Mouse (Mus musculus) heart, adult 2 months (tissue): ENCODE measurements at regions not wholly inside any gene's neighbourhood (a gene's known extent, or its start where the extent isn't known, plus 50 kb on each side); places are given as distances from the start of the nearest gene placed in this dataset.

Experiments used
- DNase-seq, 2 experiments: peaks; one replicate each; pipeline ENCODE4 v3.0.0; 2021
- H3K27ac ChIP-seq: fragments of 200-600 bp; 2 replicates; pipeline ENCODE4 v1.8.1; 2022
- H3K27me3 ChIP-seq: fragments of 200-500 bp; 2 replicates; pipeline ENCODE4 v1.6.1; 2012; ENCODE audit warnings: mild to moderate bottlenecking, low read length, inconsistent platforms, mixed read lengths; ENCODE audit not compliant: control insufficient read depth, insufficient read depth
- H3K36me3 ChIP-seq: fragments of 200-500 bp; 2 replicates; pipeline ENCODE4 v1.6.1; 2012; ENCODE audit warnings: low read length, inconsistent platforms; ENCODE audit not compliant: control insufficient read depth, insufficient read depth
- H3K4me1 ChIP-seq: fragments of 200-500 bp; 2 replicates; pipeline ENCODE4 v1.6.1; 2011; ENCODE audit warnings: low read length; ENCODE audit not compliant: control insufficient read depth, insufficient read depth
- H3K4me3 ChIP-seq: fragments of 200-600 bp; 2 replicates; pipeline ENCODE4 v1.8.1; 2022
- H3K79me2 ChIP-seq: fragments of 200-500 bp; replicated peaks from 2 replicates; pipeline ENCODE4 v1.6.1; 2012; ENCODE audit warnings: mild to moderate bottlenecking, inconsistent platforms, low read length, moderate library complexity, mixed read lengths; ENCODE audit not compliant: control insufficient read depth, insufficient read depth
- H3K9ac ChIP-seq: fragments of 200-500 bp; 2 replicates; pipeline ENCODE4 v1.6.1; 2012; ENCODE audit warnings: low read depth, mild to moderate bottlenecking, control low read depth, inconsistent platforms, low read length, mixed read lengths
- CTCF ChIP-seq: fragments of 200-600 bp; IDR thresholded peaks from 2 replicates; pipeline ENCODE4 v1.8.1; 2022; ENCODE audit warnings: antibody characterized with exemption, mild to moderate bottlenecking, moderate library complexity
- EP300 ChIP-seq: fragments of 200-500 bp; IDR thresholded peaks from 2 replicates; pipeline ENCODE4 v1.6.1; 2011; ENCODE audit warnings: low read depth, low read length, control low read depth; ENCODE audit not compliant: insufficient read depth
- POLR2A ChIP-seq: fragments of 200-500 bp; IDR thresholded peaks from 2 replicates; pipeline ENCODE4 v1.6.1; 2011; ENCODE audit warnings: mild to moderate bottlenecking, low read depth, low read length, control low read depth; ENCODE audit not compliant: insufficient read depth
- WGBS: fragments of 180-500 bp; shearing (Covaris S2); methylation state at CpG from one replicate; pipeline ENCODE4 v1.1.7; 2018; 5-methylcytosine and 5-hydroxymethylcytosine counted together
- intact Hi-C: fragments of 180-260 bp; cut with DNase I; formaldehyde crosslinking; loops from one replicate; pipeline ENCODE4 v1.15.1; 2025

GRCm38 (mm10) chr6:84353425-84354220 lies 240.1 kb downstream of the Cyp26b1 start:
- Histone ChIP-seq H3K27ac (no peak overlapping the region), H3K9ac (no peak overlapping the region), H3K36me3 (no peaks in the 10 kb centered on the region), H3K27me3 (no peaks in the 10 kb centered on the region), H3K4me1 (no peaks in the 10 kb centered on the region), H3K79me2 (no peaks in the 10 kb centered on the region), H3K4me3 (no peak overlapping the region)
- 79% methylated on average over 6 of the region's 6 CpGs for WGBS
- intact Hi-C loops = no loop called here
- peak in 1 of 2 experiments; percentile 27 for DNase-seq
- TF ChIP-seq EP300 (no peak), POLR2A (no peak), CTCF (no peak)

GRCm38 (mm10) chr6:84344936-84345335 lies 248.8 kb downstream of the Cyp26b1 start:
- Histone ChIP-seq H3K27ac (no peak overlapping the region), H3K4me1 (no peaks in the 10 kb centered on the region), H3K27me3 (no peaks in the 10 kb centered on the region), H3K36me3 (no peaks in the 10 kb centered on the region), H3K9ac (no peak overlapping the region), H3K79me2 (no peaks in the 10 kb centered on the region), H3K4me3 (no peak overlapping the region)
- DNase-seq = no peak
- no peak for TF ChIP-seq CTCF
- TF ChIP-seq EP300 = no peak
- TF ChIP-seq POLR2A = no peak
- 89% methylated on average over 12 of the region's 12 CpGs for WGBS
- intact Hi-C loops = no loop called here

DNA sequence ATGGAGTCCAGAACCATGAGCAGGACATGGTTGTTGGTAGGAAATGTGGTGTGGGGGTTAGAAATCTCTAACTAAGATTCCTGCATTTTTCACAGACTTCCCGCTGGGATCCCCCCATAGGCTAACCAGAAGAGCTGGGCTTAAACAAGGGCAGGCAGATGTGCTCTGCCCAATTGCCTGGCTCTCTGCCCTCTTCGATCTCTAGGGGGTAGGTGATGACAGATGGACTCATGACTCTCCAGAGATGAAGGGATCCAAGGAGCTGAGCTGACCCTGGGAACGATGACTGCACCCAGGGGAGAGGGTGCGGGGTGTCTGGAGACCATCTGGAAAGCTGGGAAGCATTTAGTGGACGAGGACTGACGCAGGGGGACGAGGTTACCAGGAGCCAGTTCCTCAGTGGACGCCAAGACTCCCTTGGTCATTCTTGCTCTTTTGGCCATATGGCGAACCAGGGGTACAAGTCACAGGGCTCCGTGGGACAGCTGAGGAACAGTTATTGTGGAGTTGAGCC lies 260.0 kb downstream of the Cyp26b1 start:
- H3K79me2 ChIP-seq = no peaks in the 10 kb centered on the region
- no peak overlapping the region for H3K9ac ChIP-seq
- intact Hi-C loops = no loop called here
- H3K4me1 ChIP-seq = no peaks in the 10 kb centered on the region
- no peaks in the 10 kb centered on the region; the same call in 1 of the 2 replicates for H3K27me3 ChIP-seq
- no peaks in the 10 kb centered on the region for H3K36me3 ChIP-seq
- no peak overlapping the region for H3K4me3 ChIP-seq
- 84% methylated on average over 10 of the region's 10 CpGs for WGBS
- H3K27ac ChIP-seq = no peak overlapping the region
- TF ChIP-seq EP300 (no peak), CTCF (no peak), POLR2A (no peak)
- DNase-seq = no peak

- Histone ChIP-seq H3K79me2 (no peaks in the 10 kb centered on the region), H3K27me3 (no peaks in the 10 kb centered on the region; the same call in 1 of the 2 replicates), H3K4me3 (no peak overlapping the region), H3K36me3 (no peaks in the 10 kb centered on the region), H3K4me1 (no peaks in the 10 kb centered on the region), H3K9ac (no peak overlapping the region), H3K27ac (no peak overlapping the region)
- DNase-seq = no peak
- TF ChIP-seq EP300 = no peak
- no peak for TF ChIP-seq CTCF
- no peak for TF ChIP-seq POLR2A
- intact Hi-C loops = no loop called here
- WGBS = 36% methylated on average over 7 of the region's 7 CpGs
These were observed 264.6 kb downstream of the Cyp26b1 start for GRCm38 (mm10) chr6:84329106-84329505.

GRCm38 (mm10) chr6:84328030-84328390 lies 265.7 kb downstream of the Cyp26b1 start:
- DNase-seq = no peak
- WGBS = 57% methylated on average over 3 of the region's 3 CpGs
- H3K27me3 ChIP-seq = no peaks in the 10 kb centered on the region; the same call in 1 of the 2 replicates
- no peak overlapping the region for H3K27ac ChIP-seq
- intact Hi-C loops = no loop called here
- no peak for TF ChIP-seq POLR2A
- no peak for TF ChIP-seq CTCF
- no peak for TF ChIP-seq EP300
- no peak overlapping the region for H3K9ac ChIP-seq
- no peaks in the 10 kb centered on the region for H3K36me3 ChIP-seq
- no peaks in the 10 kb centered on the region for H3K4me1 ChIP-seq
- H3K4me3 ChIP-seq = no peak overlapping the region
- H3K79me2 ChIP-seq = no peaks in the 10 kb centered on the region

DNA sequence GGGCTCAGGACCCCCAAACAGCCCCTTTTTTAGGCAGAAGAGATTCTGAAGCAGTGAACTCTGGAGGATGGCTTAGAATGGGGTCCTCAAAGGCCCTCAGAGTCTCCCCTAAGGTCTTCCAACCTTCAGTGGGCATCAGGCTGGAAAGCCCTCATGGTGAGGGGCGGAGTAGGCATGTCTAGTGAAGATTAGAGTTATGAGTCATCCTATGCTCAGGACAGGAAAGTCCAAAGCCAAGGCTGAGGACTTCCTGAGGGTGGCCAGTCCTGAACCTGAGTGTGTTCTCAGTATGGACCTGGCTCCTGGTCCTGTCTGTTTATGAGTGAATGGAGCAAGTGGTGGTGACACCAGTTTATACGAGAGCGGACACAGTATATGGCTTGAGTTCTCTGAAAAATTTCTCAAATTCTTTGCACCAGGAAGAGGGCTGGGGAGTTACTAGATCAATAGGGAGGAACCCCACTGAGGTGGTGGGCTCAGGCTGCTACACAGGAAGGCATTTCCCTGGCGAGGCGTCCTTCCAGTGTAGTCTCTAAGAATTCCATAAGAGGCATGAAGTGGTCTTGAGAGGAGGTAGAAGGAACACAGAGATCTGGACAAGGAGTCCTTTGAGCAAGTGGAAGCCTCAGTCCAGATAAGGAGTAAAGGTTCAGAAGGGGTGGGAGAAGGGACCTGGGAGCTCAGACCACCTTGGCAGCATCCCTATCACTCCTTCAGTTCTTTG lies 266.2 kb downstream of the Cyp26b1 start:
- intact Hi-C loops = no loop called here
- no peaks in the 10 kb centered on the region for H3K4me1 ChIP-seq
- no peak for DNase-seq
- 67% methylated on average over 5 of the region's 5 CpGs for WGBS
- H3K27me3 ChIP-seq = no peaks in the 10 kb centered on the region; the same call in 1 of the 2 replicates
- H3K36me3 ChIP-seq = no peaks in the 10 kb centered on the region
- H3K27ac ChIP-seq = no peak overlapping the region
- no peak overlapping the region for H3K4me3 ChIP-seq
- no peak overlapping the region for H3K9ac ChIP-seq
- H3K79me2 ChIP-seq = no peaks in the 10 kb centered on the region
- TF ChIP-seq CTCF (no peak), EP300 (no peak), POLR2A (no peak)
